Mouse (Mus musculus): ENCODE data around the gene Ndufb5.

- no peak for TF ChIP-seq MYOG (IDR thresholded peaks at IDR 0.05; ENCODE audit: control insufficient read depth in 1 of 3, insufficient read depth in 1 of 3, insufficient read length in 2 of 3, low read depth in 2 of 3)
- no peak for TF ChIP-seq TCF12 (IDR thresholded peaks at IDR 0.05; ENCODE audit: insufficient read depth, poor library complexity, severe bottlenecking)
- no peak for TF ChIP-seq MAX (IDR thresholded peaks at IDR 0.05; ENCODE audit: low read depth)
- TF ChIP-seq POLR2A (IDR thresholded peaks at IDR 0.05; ENCODE audit: insufficient read length, low read depth): no peak
- TF ChIP-seq POLR2AphosphoS2 (IDR thresholded peaks at IDR 0.05; ENCODE audit: insufficient read length, low read depth): no peak
- no peak for TF ChIP-seq SRF (IDR thresholded peaks at IDR 0.05; ENCODE audit: control insufficient read depth, insufficient read length, low read depth)
- TF ChIP-seq CEBPB (IDR thresholded peaks at IDR 0.05; ENCODE audit: insufficient read depth, poor library complexity, severe bottlenecking): no peak
- TF ChIP-seq E2F4 (IDR thresholded peaks at IDR 0.05; ENCODE audit: insufficient read depth): no peak
- no peak for TF ChIP-seq USF1 (IDR thresholded peaks at IDR 0.05; ENCODE audit: low read depth)
These were observed 27.4 kb upstream of the Ndufb5 start for GRCm38 (mm10) chr3:32709388-32709787.
